Comparison of ENCODE assay signal across 12 mouse cellular contexts in the genomic region with DNA sequence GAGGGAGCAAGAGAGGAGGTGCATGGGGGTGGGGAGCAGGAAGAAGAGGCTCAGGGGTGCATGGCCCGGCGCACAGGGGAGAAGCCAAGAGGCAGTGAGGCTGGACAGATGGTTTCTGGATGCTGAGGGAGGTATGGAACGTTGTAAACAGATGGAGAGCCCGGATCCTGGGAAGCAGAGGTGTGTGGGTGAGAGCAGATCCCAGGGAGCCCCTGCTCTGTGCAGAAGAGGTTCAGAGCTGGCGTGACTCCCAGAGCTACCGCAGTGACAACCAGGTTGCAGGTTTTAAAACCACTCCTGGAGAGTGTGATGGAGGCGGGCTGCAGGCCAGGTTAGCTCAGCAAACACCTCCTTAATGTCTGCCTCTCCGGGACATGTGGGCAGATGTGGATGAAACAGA. TPM values are rescaled to one million over a fixed set of nuclear protein-coding genes. Genes with fewer than 3 reads are reported as not detected.
DNase-seq lines count a peak whose midpoint lies in the region; ATAC-seq lines count a peak whose summit lies in the region.
"Had no signal": no experiment of that assay in that cellular context is flagged by ENCODE, and none has a peak within 500 bp of the region (broad histone marks: within the 10 kb centered on the region; RNA-seq: fewer than 3 reads in every experiment).

No protein-coding gene starts in this region.

- no peak overlapping the region for H3K27ac ChIP-seq in limb, embryonic 12.5 days
- no peak overlapping the region for H3K27ac ChIP-seq in limb, embryonic 10.5 days
- H3K27ac ChIP-seq: embryonic facial prominence, embryonic 12.5 days had no signal

- H3K4me2 ChIP-seq in limb, embryonic 12.5 days: no peak overlapping the region
- H3K4me2 ChIP-seq: embryonic facial prominence, embryonic 12.5 days had no signal

- no peak overlapping the region for H3K9ac ChIP-seq in limb, embryonic 12.5 days (replicated peaks)
- H3K9ac ChIP-seq: embryonic facial prominence, embryonic 12.5 days had no signal

- intact Hi-C loops in gastrocnemius, postnatal 14 days (cut with DNase I; ENCODE audit: low total_unique reads): no loop called here

- peaks cover 9% of the 10 kb centered on the region; the same call in 1 of the 2 replicates for H3K4me1 ChIP-seq in limb, embryonic 12.5 days (replicated peaks)
- H3K4me1 ChIP-seq in limb, embryonic 10.5 days: no peaks in the 10 kb centered on the region
- H3K4me1 ChIP-seq: embryonic facial prominence, embryonic 12.5 days had no signal

- no peaks in the 10 kb centered on the region for H3K27me3 ChIP-seq in limb, embryonic 12.5 days
- no peaks in the 10 kb centered on the region for H3K27me3 ChIP-seq in limb, embryonic 10.5 days (ENCODE audit: low read depth, poor library complexity, severe bottlenecking)
- H3K27me3 ChIP-seq: embryonic facial prominence, embryonic 12.5 days; Patski had no signal

- no peak for DNase-seq in limb, embryonic 10.5 days (ENCODE audit: low spot score)
- peak; percentile 16 to 18 for DNase-seq in frontal cortex, postnatal 10 days (ENCODE audit: low spot score in 2 of 2)
- peak; percentile 82 to 85 for DNase-seq in left cerebral cortex, adult 18-20 months (ENCODE audit: low spot score in 2 of 2)
- DNase-seq in right cerebral cortex, postnatal 25 days: peak; percentile 76
- no peak for DNase-seq in adrenal gland, adult 18-20 months (ENCODE audit: low spot score in 2 of 2)
- DNase-seq in neural tube, embryonic 10.5 days (ENCODE audit: extremely low spot score, low spot score): no peak
- DNase-seq in gastrocnemius, postnatal 14 days: no peak

- 50% methylated on average over 8 of the region's 8 CpGs for WGBS in limb, embryonic 12.5 days
- 70% methylated on average over 8 of the region's 8 CpGs for WGBS in limb, embryonic 10.5 days

- H3K9me3 ChIP-seq in limb, embryonic 12.5 days: no peaks in the 10 kb centered on the region
- H3K9me3 ChIP-seq in limb, embryonic 10.5 days (replicated peaks): no peaks in the 10 kb centered on the region

- ATAC-seq in limb, embryonic 12.5 days (ENCODE audit: insufficient number of reproducible peaks, insufficient read depth, low FRiP score, low TSS enrichment, low read depth): peak; percentile 37; the same call in 1 of the 2 replicates
- ATAC-seq: Patski had no signal

- no peaks in the 10 kb centered on the region for H3K36me3 ChIP-seq in limb, embryonic 12.5 days
- H3K36me3 ChIP-seq in limb, embryonic 10.5 days: no peaks in the 10 kb centered on the region
- H3K36me3 ChIP-seq: embryonic facial prominence, embryonic 12.5 days had no signal

- H3K4me3 ChIP-seq in limb, embryonic 12.5 days (replicated peaks): no peak overlapping the region
- H3K4me3 ChIP-seq in limb, embryonic 10.5 days: no peak overlapping the region
- H3K4me3 ChIP-seq: embryonic facial prominence, embryonic 12.5 days had no signal

RNA-seq across cellular contexts. Expression of a gene that starts 28.4 kb away (rescaled TPM):
- 0.56 and 0.59 TPM in 2 replicates for polyA plus RNA-seq in limb, embryonic 12.5 days (2016; fragmentation: Nextera tagmentation; extraction: Ambion mirVana)
- 0.06 and 0.16 TPM in 2 replicates for polyA plus RNA-seq in limb, embryonic 10.5 days (2016; fragmentation: Nextera tagmentation; extraction: Ambion mirVana)
- 10 to 100 TPM; 34.9 to 37.9 TPM for total RNA-seq in left cerebral cortex, adult 18-20 months (2021)
- total RNA-seq in adrenal gland, adult 18-20 months (2021): 1 to 10 TPM in 1 of 2 experiments, under 1 TPM in 1; 0.16 to 1.2 TPM
- under 1 TPM; 0.13 to 0.14 TPM for total RNA-seq in gastrocnemius, postnatal 14 days (2021)
- polyA plus RNA-seq: C2C12; heart, postnatal 0 days had no signal

Comparison
In these comparisons a context has a peak if more than half of its experiments do, and no peak if none do; other contexts are left out.
1. DNase-seq: peak in frontal cortex, postnatal 10 days (2 of 2), left cerebral cortex, adult 18-20 months (2 of 2) and right cerebral cortex, postnatal 25 days (single experiment); none in limb, embryonic 10.5 days (single experiment), adrenal gland, adult 18-20 months (0 of 2), neural tube, embryonic 10.5 days (single experiment) and gastrocnemius, postnatal 14 days (single experiment).
2. RNA of a gene that starts 28.4 kb away (total RNA-seq): 34.9 to 37.9 TPM in left cerebral cortex, adult 18-20 months; 0.16 to 1.2 TPM in adrenal gland, adult 18-20 months and 0.13 to 0.14 TPM in gastrocnemius, postnatal 14 days; every median in the first group is over 10 times any median in the second.